Mouse (Mus musculus): ENCODE measurements around the gene Rbbp5.

Gene Rbbp5

GRCm38 (mm10) chr1:132541171-132541823 is 64.1 kb downstream of the Rbbp5 start:
- CTCF ChIA-PET = no interaction called here

GRCm38 (mm10) chr1:132541824-132542599 is 64.8 kb downstream of the Rbbp5 start:
- CTCF ChIA-PET = no interaction called here

- CTCF ChIA-PET = no interaction called here
Measured at GRCm38 (mm10) chr1:132542762-132543306, 65.7 kb downstream of the Rbbp5 start, which contains the start of gene Cntn2. Gene Cntn2, minus strand, starts transcription at chr1:132543256.

GRCm38 (mm10) chr1:132543789-132544188 is 66.6 kb downstream of the Rbbp5 start:
- CTCF ChIA-PET = no interaction called here
